Mouse (Mus musculus): ENCODE data around the gene Tlr4. TPM values are rescaled to one million over a fixed set of nuclear protein-coding genes. Genes with fewer than 3 reads are reported as not detected.

Gene Tlr4
- polyA plus RNA-seq, 1 experiment from 2014 or later, result 1.9 TPM

DNA sequence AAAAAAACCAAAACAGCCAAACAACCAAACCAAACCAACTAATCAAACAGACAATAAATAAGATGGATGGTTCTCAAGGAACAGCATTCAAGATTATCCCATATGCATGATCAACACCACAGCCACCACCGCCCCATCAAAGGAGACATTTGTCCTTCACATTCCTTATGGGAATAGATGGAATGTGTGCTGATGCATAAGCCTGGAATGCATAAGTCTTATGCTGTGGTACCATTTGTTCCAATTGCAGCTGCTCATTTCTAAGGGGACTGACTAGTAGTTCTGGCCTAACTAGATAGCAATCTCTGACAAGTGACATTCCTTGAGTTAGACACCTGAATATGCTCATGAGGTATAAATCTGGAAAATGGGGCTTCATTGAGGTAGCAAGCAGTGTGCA, 54.1 kb downstream of the Tlr4 start:
- H3K36me3 ChIP-seq (ENCODE audit: control insufficient read depth, insufficient read depth, low read length), result no peaks in the 10 kb centered on the region
- H3K27ac ChIP-seq (ENCODE audit: low read length), result no peak overlapping the region
- H3K9ac ChIP-seq (ENCODE audit: low read length), result no peak overlapping the region
- no peaks in the 10 kb centered on the region for H3K27me3 ChIP-seq (ENCODE audit: control insufficient read depth, insufficient read depth, low read depth, low read length)
- H3K4me1 ChIP-seq (replicated peaks; ENCODE audit: control insufficient read depth, insufficient read depth, low read length), result no peaks in the 10 kb centered on the region
- H3K9me3 ChIP-seq (ENCODE audit: control insufficient read depth, low read length), result no peaks in the 10 kb centered on the region
- WGBS, result 77% methylated on average over 1 of the region's 1 CpGs
- H3K4me3 ChIP-seq (ENCODE audit: low read length), result no peak overlapping the region
- ATAC-seq (ENCODE audit: low read depth), result no peak
- no peak overlapping the region for H3K4me2 ChIP-seq (ENCODE audit: low read depth, low read length)

GRCm38 (mm10) chr4:66883264-66883663, 55.9 kb downstream of the Tlr4 start:
- ATAC-seq (ENCODE audit: low read depth), result no peak

DNA sequence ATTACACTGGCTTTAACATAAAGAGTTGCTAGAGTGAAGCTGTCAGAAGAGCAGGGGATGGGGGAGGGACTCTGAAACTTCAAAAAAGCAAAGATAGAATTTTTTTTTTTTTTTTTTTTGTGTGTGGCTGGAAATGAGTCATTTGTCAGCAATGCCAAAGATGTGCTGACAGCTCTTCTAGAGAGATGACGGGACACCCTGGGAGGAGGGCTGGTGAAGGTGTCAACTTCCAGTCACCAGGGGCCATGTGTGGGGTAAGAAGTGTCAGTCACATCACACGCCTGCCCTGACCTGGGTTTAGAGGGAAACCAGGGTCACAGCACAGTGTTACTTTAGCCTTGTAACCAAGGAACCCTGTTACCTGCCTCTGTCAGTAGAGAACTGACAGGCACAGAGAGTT, 67.2 kb downstream of the Tlr4 start:
- H3K4me1 ChIP-seq (replicated peaks; ENCODE audit: control insufficient read depth, insufficient read depth, low read length), result no peaks in the 10 kb centered on the region
- no peaks in the 10 kb centered on the region for H3K27me3 ChIP-seq (ENCODE audit: control insufficient read depth, insufficient read depth, low read depth, low read length)
- H3K27ac ChIP-seq (ENCODE audit: low read length), result no peak overlapping the region
- no peak overlapping the region for H3K9ac ChIP-seq (ENCODE audit: low read length)
- no peak overlapping the region for H3K4me3 ChIP-seq (ENCODE audit: low read length)
- ATAC-seq (ENCODE audit: low read depth), result no peak
- WGBS, result 23% methylated on average over 2 of the region's 2 CpGs
- no peaks in the 10 kb centered on the region for H3K36me3 ChIP-seq (ENCODE audit: control insufficient read depth, insufficient read depth, low read length)
- H3K9me3 ChIP-seq (ENCODE audit: control insufficient read depth, low read length), result no peaks in the 10 kb centered on the region
- no peak overlapping the region for H3K4me2 ChIP-seq (ENCODE audit: low read depth, low read length)

More at GRCm38 (mm10) chr4:66883264-66883663, 55.9 kb downstream of the Tlr4 start:
- Histone ChIP-seq H3K27ac (ENCODE audit: low read length) (no peak overlapping the region), H3K4me3 (ENCODE audit: low read length) (no peak overlapping the region), H3K27me3 (ENCODE audit: control insufficient read depth, insufficient read depth, low read depth, low read length) (no peaks in the 10 kb centered on the region), H3K9me3 (ENCODE audit: control insufficient read depth, low read length) (no peaks in the 10 kb centered on the region), H3K4me1 (replicated peaks; ENCODE audit: control insufficient read depth, insufficient read depth, low read length) (no peaks in the 10 kb centered on the region), H3K4me2 (ENCODE audit: low read depth, low read length) (no peak overlapping the region), H3K36me3 (ENCODE audit: control insufficient read depth, insufficient read depth, low read length) (no peaks in the 10 kb centered on the region), H3K9ac (ENCODE audit: low read length) (no peak overlapping the region)
- 92% methylated on average over 5 of the region's 5 CpGs for WGBS

DNA sequence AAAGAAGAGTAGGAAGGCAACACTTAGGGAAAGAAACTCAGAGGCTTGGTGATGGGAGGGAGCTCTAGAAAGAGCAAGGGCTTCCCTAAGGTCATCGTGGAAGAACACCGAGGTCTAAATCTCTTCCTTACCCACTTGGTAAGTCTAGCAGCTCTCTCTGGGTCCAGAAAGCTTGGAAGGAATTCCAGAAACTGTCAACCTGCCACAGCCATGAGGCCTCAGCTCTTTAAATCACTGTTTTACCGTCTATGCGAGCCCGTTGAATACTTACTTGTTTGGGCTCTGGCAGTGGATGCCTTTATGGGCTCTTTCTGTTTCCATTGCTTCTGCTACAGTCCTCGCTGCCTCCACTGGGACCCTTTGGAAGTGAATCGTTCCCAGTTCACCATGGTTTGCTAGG, 67.6 kb downstream of the Tlr4 start:
- no peak overlapping the region for H3K4me2 ChIP-seq (ENCODE audit: low read depth, low read length)
- WGBS, result 48% methylated on average over 7 of the region's 7 CpGs
- H3K36me3 ChIP-seq (ENCODE audit: control insufficient read depth, insufficient read depth, low read length), result no peaks in the 10 kb centered on the region

GRCm38 (mm10) chr4:66900126-66900525, 72.7 kb downstream of the Tlr4 start:
- Histone ChIP-seq H3K4me1 (replicated peaks; ENCODE audit: control insufficient read depth, insufficient read depth, low read length) (no peaks in the 10 kb centered on the region), H3K27ac (ENCODE audit: low read length) (no peak overlapping the region), H3K36me3 (ENCODE audit: control insufficient read depth, insufficient read depth, low read length) (no peaks in the 10 kb centered on the region), H3K4me2 (ENCODE audit: low read depth, low read length) (no peak overlapping the region), H3K27me3 (ENCODE audit: control insufficient read depth, insufficient read depth, low read depth, low read length) (no peaks in the 10 kb centered on the region), H3K4me3 (ENCODE audit: low read length) (no peak overlapping the region), H3K9me3 (ENCODE audit: control insufficient read depth, low read length) (no peaks in the 10 kb centered on the region), H3K9ac (ENCODE audit: low read length) (no peak overlapping the region)
- no peak for ATAC-seq (ENCODE audit: low read depth)

More for the DNA sequence above, 67.6 kb downstream of the Tlr4 start:
- Histone ChIP-seq H3K27me3 (ENCODE audit: control insufficient read depth, insufficient read depth, low read depth, low read length) (no peaks in the 10 kb centered on the region), H3K4me1 (replicated peaks; ENCODE audit: control insufficient read depth, insufficient read depth, low read length) (no peaks in the 10 kb centered on the region), H3K4me3 (ENCODE audit: low read length) (no peak overlapping the region), H3K27ac (ENCODE audit: low read length) (no peak overlapping the region), H3K9ac (ENCODE audit: low read length) (no peak overlapping the region), H3K9me3 (ENCODE audit: control insufficient read depth, low read length) (no peaks in the 10 kb centered on the region)
- no peak for ATAC-seq (ENCODE audit: low read depth)

GRCm38 (mm10) chr4:66901498-66901897, 74.1 kb downstream of the Tlr4 start:
- H3K4me3 ChIP-seq (ENCODE audit: low read length), result no peak overlapping the region
- no peaks in the 10 kb centered on the region for H3K36me3 ChIP-seq (ENCODE audit: control insufficient read depth, insufficient read depth, low read length)
- H3K27me3 ChIP-seq (ENCODE audit: control insufficient read depth, insufficient read depth, low read depth, low read length), result no peaks in the 10 kb centered on the region
- no peak for ATAC-seq (ENCODE audit: low read depth)
- no peak overlapping the region for H3K4me2 ChIP-seq (ENCODE audit: low read depth, low read length)
- H3K4me1 ChIP-seq (replicated peaks; ENCODE audit: control insufficient read depth, insufficient read depth, low read length), result no peaks in the 10 kb centered on the region
- H3K9me3 ChIP-seq (ENCODE audit: control insufficient read depth, low read length), result no peaks in the 10 kb centered on the region
- no peak overlapping the region for H3K27ac ChIP-seq (ENCODE audit: low read length)
- no peak overlapping the region for H3K9ac ChIP-seq (ENCODE audit: low read length)

DNA sequence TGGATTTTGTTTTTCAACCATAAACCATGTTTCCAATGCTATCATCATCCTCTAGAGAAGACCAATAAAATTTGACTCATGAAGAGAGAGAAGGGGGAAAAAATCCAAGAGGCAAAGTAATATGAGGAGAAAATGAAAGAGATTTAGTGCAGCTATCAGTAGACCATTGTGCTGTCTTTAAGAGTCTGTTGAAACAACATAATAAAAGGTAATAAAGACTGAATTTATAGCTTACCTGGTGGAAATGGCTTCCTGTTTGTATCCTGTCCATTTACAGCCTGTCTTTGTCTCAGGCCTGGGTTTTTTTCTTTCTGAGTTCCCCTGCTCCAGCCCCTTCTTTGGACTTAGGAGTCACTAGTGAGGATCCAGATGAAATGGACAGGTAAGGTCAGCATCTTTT, 81.0 kb downstream of the Tlr4 start:
- H3K9ac ChIP-seq (ENCODE audit: low read length), result no peak overlapping the region
- no peaks in the 10 kb centered on the region for H3K4me1 ChIP-seq (replicated peaks; ENCODE audit: control insufficient read depth, insufficient read depth, low read length)
- no peaks in the 10 kb centered on the region for H3K27me3 ChIP-seq (ENCODE audit: control insufficient read depth, insufficient read depth, low read depth, low read length)
- H3K27ac ChIP-seq (ENCODE audit: low read length), result no peak overlapping the region
- H3K4me2 ChIP-seq (ENCODE audit: low read depth, low read length), result no peak overlapping the region
- no peak for ATAC-seq (ENCODE audit: low read depth)
- H3K36me3 ChIP-seq (ENCODE audit: control insufficient read depth, insufficient read depth, low read length), result no peaks in the 10 kb centered on the region
- no peak overlapping the region for H3K4me3 ChIP-seq (ENCODE audit: low read length)
- no peaks in the 10 kb centered on the region for H3K9me3 ChIP-seq (ENCODE audit: control insufficient read depth, low read length)

GRCm38 (mm10) chr4:66919630-66920372, 92.4 kb downstream of the Tlr4 start:
- Histone ChIP-seq H3K4me3 (ENCODE audit: low read length) (no peak overlapping the region), H3K27me3 (ENCODE audit: control insufficient read depth, insufficient read depth, low read depth, low read length) (no peaks in the 10 kb centered on the region), H3K9me3 (ENCODE audit: control insufficient read depth, low read length) (no peaks in the 10 kb centered on the region), H3K36me3 (ENCODE audit: control insufficient read depth, insufficient read depth, low read length) (no peaks in the 10 kb centered on the region), H3K4me2 (ENCODE audit: low read depth, low read length) (no peak overlapping the region), H3K4me1 (replicated peaks; ENCODE audit: control insufficient read depth, insufficient read depth, low read length) (no peaks in the 10 kb centered on the region), H3K27ac (ENCODE audit: low read length) (no peak overlapping the region), H3K9ac (ENCODE audit: low read length) (no peak overlapping the region)
- no peak for ATAC-seq (ENCODE audit: low read depth)
- WGBS, result 64% methylated on average over 3 of the region's 3 CpGs

DNA sequence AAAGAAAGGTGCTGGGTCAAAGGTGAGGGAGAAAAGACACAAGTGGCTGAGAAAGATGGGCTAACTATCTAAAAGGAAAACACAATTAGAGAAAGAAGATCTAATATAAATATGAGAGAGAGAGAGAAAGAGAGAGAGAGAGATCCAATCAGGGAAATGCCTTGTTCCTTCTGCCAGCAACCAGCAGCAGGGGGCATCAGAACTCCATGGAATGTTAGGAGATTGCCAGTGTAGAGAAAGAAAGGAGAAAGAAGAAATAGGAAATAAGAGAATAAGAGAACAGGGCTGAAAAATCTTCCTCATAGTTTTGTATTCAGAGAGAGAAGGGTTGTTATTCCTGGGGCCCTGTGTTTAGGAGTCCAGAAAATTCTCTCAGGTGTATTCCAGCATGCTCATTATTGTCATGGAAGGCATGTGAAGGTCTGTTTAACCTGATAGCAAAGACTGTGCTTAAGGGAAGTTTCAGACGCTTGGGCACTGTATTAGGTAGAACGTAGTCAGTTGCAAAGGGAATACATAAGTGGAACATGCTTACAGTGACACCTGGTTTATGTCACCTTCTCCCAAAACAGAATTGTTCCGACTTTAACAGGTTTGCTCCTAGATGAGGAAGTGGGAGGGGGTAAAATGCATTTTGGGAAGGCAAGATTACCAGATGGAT, 96.4 kb downstream of the Tlr4 start:
- no peaks in the 10 kb centered on the region for H3K4me1 ChIP-seq (replicated peaks; ENCODE audit: control insufficient read depth, insufficient read depth, low read length)
- no peak overlapping the region for H3K4me2 ChIP-seq (ENCODE audit: low read depth, low read length)
- H3K27ac ChIP-seq (ENCODE audit: low read length), result no peak overlapping the region
- ATAC-seq (ENCODE audit: low read depth), result no peak
- H3K36me3 ChIP-seq (ENCODE audit: control insufficient read depth, insufficient read depth, low read length), result no peaks in the 10 kb centered on the region
- H3K4me3 ChIP-seq (ENCODE audit: low read length), result no peak overlapping the region
- 35% methylated on average over 3 of the region's 3 CpGs for WGBS
- H3K27me3 ChIP-seq (ENCODE audit: control insufficient read depth, insufficient read depth, low read depth, low read length), result no peaks in the 10 kb centered on the region
- H3K9ac ChIP-seq (ENCODE audit: low read length), result no peak overlapping the region
- no peaks in the 10 kb centered on the region for H3K9me3 ChIP-seq (ENCODE audit: control insufficient read depth, low read length)
